Mouse (Mus musculus): ENCODE data around the gene Ddx39.

Ddx39 gene

DNA sequence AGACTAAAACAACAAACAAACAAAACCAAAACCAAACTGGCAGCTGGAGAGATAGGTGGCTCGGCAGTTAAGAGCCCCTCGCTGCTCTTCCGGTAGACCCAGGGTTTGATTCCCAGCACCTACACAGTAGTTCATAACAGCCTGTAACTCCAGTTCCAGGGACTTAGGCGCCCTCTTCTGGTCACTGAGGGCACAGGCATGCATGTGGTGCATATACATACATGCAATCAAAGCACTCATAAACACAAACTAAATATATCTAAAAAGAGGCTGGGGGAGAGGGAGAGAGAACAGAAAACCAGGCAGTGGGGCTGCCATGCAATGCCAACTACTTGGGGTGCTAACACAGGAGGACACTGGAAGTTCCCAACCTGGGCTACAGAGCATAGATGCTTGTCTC, 22.4 kb downstream of the Ddx39 start:
- no peak for DNase-seq (ENCODE audit: low spot score in 2 of 2)

- DNase-seq (ENCODE audit: low spot score in 2 of 2), result peak in 1 of 2 experiments; percentile 45
Observed at GRCm38 (mm10) chr8:83737852-83738562, 23.0 kb downstream of the Ddx39 start.

DNA sequence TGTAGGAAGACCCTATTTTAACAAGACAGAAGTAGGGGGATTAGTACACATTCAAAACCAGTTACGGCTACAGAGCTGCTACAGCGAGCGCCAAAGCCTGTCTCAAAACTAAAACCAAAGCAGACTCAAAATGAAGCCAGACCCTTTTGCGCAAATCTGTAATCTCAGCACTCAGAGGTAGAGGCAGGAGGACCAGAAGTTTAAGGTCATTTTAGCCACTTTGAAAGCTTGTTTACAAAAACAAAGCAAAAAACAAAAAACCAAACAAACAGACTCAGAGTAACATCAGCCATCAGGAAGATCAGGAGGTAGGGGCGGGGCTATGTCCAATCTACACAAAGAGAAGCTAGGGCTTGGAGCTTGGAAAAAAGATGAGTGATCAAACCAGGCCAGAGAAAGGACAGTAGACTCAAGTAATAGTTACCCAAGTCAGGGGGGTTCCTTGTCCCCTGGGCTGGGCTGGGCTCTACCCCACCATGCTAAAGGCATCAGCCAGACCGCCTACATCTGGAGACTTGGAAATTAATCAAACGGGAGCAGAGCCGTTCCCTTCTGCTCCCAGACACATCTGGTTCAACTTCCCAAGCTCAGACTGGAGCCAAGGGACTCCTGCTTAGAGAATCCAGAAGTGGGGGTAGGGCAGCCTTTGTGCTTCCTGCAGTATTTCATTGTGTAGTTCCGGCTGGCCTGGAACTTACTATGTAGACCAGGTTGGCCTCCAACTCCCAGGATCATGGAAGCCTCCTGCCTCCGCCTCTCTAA, 24.2 kb downstream of the Ddx39 start:
- no peak for DNase-seq (ENCODE audit: low spot score in 2 of 2)

GRCm38 (mm10) chr8:83739711-83740468, 24.9 kb downstream of the Ddx39 start:
- peak; percentile 39 to 59 for DNase-seq (ENCODE audit: low spot score in 2 of 2)

- DNase-seq (ENCODE audit: low spot score in 2 of 2), result no peak
Observed at GRCm38 (mm10) chr8:83740586-83740975, 25.6 kb downstream of the Ddx39 start.

DNA sequence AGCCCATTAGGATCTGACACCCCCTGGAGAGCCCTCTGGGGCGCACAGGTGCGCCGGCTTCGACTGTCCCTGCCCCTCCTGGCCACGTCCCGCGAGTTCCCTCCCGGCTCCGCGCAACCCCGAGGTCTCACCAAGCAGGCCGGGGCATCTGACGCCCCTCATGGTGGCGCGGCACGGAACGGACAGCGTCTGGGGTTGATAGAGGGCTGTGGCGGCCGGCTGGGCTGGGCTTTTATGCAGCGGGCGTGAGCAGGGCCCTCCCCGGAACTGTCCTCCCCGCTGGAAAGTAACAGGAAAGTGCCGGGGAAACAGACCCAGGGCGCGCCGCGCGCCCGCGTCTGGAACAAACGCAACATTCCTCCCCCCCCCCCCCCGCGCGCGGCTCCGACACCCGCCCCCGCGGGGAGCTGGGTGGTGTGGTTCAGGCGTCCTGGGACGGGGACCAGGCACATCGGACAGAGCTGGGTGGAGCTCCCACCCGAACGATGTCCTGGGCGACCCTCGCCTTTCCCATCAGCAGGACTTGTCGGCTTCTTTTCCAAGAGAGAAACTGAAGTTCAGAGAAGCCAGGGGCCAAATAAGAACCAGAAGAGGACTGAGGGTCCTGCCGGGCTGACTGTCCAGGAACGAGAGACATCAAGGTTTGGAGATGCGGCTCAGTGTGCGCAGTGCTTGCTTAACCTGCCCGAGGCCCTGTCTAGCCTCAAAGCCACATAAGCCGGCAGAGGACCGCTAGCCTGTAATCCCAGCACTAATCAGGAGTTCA, 26.2 kb downstream of the Ddx39 start, which contains the start of gene Adgre5:
Gene Adgre5, minus strand, starts transcription at position 351 of the 766 bp plus-strand sequence.
- DNase-seq (ENCODE audit: low spot score in 2 of 2), result peak; percentile 59 to 71

DNA sequence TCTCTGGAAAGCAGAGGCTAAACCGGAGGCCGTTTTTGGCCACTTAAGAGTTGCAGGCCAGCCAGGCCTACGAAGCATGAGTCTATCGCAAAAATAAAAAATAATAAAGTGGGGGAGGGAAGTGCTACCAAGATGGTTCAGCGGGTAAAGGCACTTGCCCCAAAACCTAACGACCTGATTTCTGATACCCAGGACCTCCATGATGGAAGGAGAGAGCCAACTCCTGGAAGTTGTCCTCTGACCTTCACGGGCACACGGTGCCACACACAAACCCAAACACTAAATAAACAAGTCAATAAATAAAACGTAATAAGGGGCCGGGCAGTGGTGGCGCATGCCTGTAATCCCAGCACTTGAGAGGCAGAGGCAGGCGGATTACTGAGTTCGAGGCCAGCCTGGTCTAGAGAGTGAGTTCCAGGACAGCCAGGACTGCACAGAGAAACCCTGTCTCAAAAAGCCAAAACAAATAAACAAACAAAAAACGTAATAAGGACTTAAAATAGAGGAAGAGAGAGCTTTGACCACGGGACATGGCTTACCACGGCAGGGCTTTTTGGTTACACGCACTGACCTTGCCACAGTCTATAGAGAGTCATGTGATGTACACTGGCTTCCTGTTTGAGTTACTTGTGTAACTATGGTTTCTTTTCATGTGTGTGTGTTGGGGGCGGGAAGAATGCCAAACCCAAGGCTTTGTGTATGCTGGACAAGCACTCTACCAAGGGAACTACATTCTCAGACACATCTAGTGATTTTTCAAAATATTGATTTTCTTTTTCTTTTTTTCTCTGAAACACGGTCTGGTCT, 27.1 kb downstream of the Ddx39 start:
- peak in 1 of 2 experiments; percentile 51 for DNase-seq (ENCODE audit: low spot score in 2 of 2)

GRCm38 (mm10) chr8:83742968-83743367, 28.0 kb downstream of the Ddx39 start:
- no peak for DNase-seq (ENCODE audit: low spot score in 2 of 2)

DNA sequence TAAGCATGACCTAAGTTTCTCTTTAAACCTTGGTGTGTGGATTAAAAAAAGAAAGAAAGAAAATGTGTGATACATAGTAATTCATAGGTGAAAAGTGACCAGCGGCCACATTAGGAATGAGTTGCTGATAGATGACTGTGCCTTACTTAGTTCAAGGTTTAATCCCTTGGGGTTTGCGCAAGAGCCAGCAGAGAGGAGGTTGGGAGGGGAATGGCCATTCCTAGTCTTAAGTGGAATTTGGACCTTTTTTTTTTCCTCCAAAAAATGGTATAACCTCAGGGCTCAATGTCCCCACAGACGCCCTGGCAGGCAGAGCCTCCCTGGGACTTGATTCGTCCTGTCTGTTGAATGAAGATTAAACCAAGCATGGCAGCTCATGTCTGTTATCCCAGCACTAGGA, 29.1 kb downstream of the Ddx39 start:
- no peak for DNase-seq (ENCODE audit: low spot score in 2 of 2)

- peak; percentile 38 to 65 for DNase-seq (ENCODE audit: low spot score in 2 of 2)
Observed at GRCm38 (mm10) chr8:83747661-83748346, 32.8 kb downstream of the Ddx39 start.

DNA sequence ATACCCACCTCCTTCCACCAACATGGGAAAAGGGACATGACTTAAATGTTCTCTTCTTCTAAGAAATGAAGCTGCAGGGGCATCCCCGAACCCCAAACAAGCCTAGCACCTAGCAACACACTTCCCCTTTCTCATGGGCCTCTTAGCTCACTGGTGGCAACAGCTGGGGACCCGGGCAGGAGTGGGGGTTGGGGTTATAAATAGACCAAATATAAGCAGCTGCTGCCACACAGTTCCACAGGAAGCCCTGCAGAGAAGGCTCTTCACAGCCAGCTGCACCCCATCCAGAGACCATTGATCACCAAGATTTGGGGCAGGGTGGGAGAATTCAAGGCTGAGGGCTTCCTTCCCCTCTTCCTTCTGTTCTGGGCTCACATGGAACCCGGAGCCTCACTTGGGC, 33.7 kb downstream of the Ddx39 start:
- DNase-seq (ENCODE audit: low spot score in 2 of 2), result peak in 1 of 2 experiments; percentile 80

GRCm38 (mm10) chr8:83749265-83749664, 34.3 kb downstream of the Ddx39 start:
- DNase-seq (ENCODE audit: low spot score in 2 of 2), result no peak

DNA sequence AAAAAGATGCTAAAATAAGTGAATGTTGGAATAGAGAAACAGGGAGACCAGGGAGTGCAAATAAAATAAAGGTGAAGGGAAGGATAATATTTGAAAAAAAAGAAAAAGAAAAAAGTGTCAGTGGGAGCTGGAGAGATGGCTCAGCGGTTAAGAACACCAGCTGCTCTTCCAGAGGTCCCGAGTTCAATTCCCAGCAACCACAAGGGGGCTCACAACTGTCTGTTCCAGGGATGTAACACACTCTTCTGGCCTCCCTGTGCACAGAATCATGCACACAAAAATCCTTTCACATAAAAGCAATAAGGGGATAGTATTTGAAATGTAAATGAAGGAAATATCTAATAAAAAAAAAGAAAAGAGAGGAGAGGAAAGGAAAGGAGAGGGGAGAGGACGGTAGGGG, 39.2 kb downstream of the Ddx39 start:
- DNase-seq (ENCODE audit: low spot score in 2 of 2), result no peak

- peak in 1 of 2 experiments; percentile 65 for DNase-seq (ENCODE audit: low spot score in 2 of 2)
Observed at GRCm38 (mm10) chr8:83756273-83756672, 41.3 kb downstream of the Ddx39 start.

DNA sequence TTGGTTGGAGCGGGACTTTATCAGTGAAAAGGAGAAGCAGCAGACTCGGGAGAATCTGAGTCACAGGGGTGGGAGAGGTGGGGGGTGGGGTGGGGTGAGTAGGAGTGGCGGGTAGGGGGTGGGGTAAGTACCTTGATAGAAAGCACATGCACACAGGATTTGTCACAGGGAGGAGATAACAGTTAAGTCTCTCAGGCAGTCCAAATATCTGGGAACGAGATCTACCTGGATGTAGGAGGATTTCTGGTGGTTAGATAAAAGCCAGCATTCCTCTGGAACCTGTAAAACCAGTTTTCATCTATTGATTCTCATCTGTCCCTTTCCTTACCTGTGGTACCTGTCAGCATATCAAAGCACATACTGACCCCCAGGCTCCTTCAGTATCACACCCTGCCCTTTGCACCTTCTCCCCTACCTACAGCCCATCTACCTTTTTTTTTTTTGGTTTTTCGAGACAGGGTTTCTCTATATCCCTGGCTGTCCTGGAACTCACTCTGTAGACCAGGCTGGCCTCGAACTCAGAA, 42.2 kb downstream of the Ddx39 start:
- DNase-seq (ENCODE audit: low spot score in 2 of 2), result no peak

- DNase-seq (ENCODE audit: low spot score in 2 of 2), result no peak
Observed at GRCm38 (mm10) chr8:83758298-83758697, 43.3 kb downstream of the Ddx39 start.

- DNase-seq (ENCODE audit: low spot score in 2 of 2), result no peak
Observed at GRCm38 (mm10) chr8:83759231-83759759, 44.3 kb downstream of the Ddx39 start.

DNA sequence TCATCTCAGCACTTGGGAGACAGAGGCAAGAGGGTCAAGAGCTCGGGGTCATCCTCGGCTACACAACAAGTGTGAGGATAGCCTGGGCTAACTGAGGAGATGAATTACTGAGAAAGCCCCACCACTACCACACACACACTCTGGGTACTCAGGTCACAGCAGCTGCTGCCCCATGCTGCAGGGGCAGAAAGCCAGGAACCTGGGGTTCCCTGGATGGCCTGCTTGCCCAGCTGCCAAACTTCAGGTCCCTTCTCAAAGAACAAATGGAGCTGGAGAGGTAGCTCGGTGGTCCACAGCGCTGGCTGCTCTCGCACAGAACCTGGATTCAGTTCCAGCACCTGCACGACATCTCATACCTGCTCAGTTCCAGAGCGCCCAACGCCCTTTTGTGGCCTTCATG, 49.1 kb downstream of the Ddx39 start:
- DNase-seq (ENCODE audit: low spot score in 2 of 2), result no peak

- DNase-seq (ENCODE audit: low spot score in 2 of 2), result no peak
Observed at GRCm38 (mm10) chr8:83764717-83765116, 49.7 kb downstream of the Ddx39 start.

DNA sequence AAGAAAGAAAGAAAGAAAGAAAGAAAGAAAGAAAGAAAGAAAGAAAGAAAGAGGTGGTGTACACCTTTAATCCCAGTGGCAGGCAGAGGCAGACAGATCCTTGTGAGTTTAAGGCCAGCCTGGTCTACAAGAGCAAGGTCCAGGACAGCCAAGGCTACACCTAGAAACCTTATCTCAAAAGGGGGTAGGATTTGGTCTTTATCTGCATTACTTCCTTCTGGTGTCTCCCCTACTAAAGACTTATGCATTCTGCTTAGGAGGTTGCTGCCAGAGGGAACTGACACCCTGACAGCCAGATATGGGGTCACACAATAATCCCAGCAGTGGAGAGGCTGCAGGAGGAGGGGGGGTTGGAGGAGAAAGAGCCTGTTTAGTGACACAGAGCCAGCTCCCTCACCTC, 50.7 kb downstream of the Ddx39 start:
- no peak for DNase-seq (ENCODE audit: low spot score in 2 of 2)

Data from spleen, postnatal 10 days (tissue).